Mouse (Mus musculus): Measurements from ENCODE around the gene Stub1.
A peak's percentile ranks its signal among the peaks of the same experiment; 100 is the strongest.
"Not testable (repeated sequence)": the region's sequence is repeated elsewhere in the genome, so short reads cannot be mapped to it uniquely, and the experiment has no call there.

The Stub1 gene

GRCm38 (mm10) chr17:25823452-25823851 lies 9.8 kb downstream of the Stub1 start, which contains the start of gene Wdr24:
Wdr24 (plus strand) TSS chr17:25823627.
- peak; percentile 86 for DNase-seq (ENCODE audit: low spot score)

GRCm38 (mm10) chr17:25818851-25819780 lies 14.1 kb downstream of the Stub1 start:
- DNase-seq (ENCODE audit: low spot score) = no peak

GRCm38 (mm10) chr17:25817662-25818061 lies 15.5 kb downstream of the Stub1 start:
- no peak for DNase-seq (ENCODE audit: low spot score)

GRCm38 (mm10) chr17:25813471-25813870 lies 19.7 kb downstream of the Stub1 start:
- DNase-seq (ENCODE audit: low spot score) = peak; percentile 81

GRCm38 (mm10) chr17:25810890-25811289 lies 22.3 kb downstream of the Stub1 start:
- DNase-seq (ENCODE audit: low spot score) = no peak

- DNase-seq (ENCODE audit: low spot score) = no peak
Measured at GRCm38 (mm10) chr17:25809606-25810340, 23.4 kb downstream of the Stub1 start.

- peak; percentile 88 for DNase-seq (ENCODE audit: low spot score)
Measured at GRCm38 (mm10) chr17:25808789-25809605, 24.2 kb downstream of the Stub1 start, which contains the start of gene Fbxl16. Fbxl16 (plus strand) TSS chr17:25809085.

GRCm38 (mm10) chr17:25808028-25808427 lies 25.2 kb downstream of the Stub1 start:
- no peak for DNase-seq (ENCODE audit: low spot score)

- not testable (repeated sequence) for DNase-seq (ENCODE audit: low spot score)
Measured at GRCm38 (mm10) chr17:25807452-25807851, 25.8 kb downstream of the Stub1 start.

- no peak for DNase-seq (ENCODE audit: low spot score)
Measured at GRCm38 (mm10) chr17:25806507-25806906, 26.7 kb downstream of the Stub1 start.

- peak; percentile 89 for DNase-seq (ENCODE audit: low spot score)
Measured at GRCm38 (mm10) chr17:25802825-25803517, 30.2 kb downstream of the Stub1 start.

GRCm38 (mm10) chr17:25801029-25801428 lies 32.2 kb downstream of the Stub1 start:
- DNase-seq (ENCODE audit: low spot score) = peak; percentile 83

- DNase-seq (ENCODE audit: low spot score) = peak; percentile 79
Measured at GRCm38 (mm10) chr17:25796951-25797369, 36.2 kb downstream of the Stub1 start, which contains the start of gene Metrn. Metrn (minus strand) TSS chr17:25797136.

- no peak for DNase-seq (ENCODE audit: low spot score)
Measured at GRCm38 (mm10) chr17:25796211-25796771, 36.9 kb downstream of the Stub1 start.

GRCm38 (mm10) chr17:25795609-25796092 lies 37.6 kb downstream of the Stub1 start, which contains the start of gene AC134908.4:
AC134908.4 (minus strand) TSS chr17:25795659.
- peak; percentile 82 for DNase-seq (ENCODE audit: low spot score)

- no peak for DNase-seq (ENCODE audit: low spot score)
Measured at GRCm38 (mm10) chr17:25794998-25795397, 38.2 kb downstream of the Stub1 start.

- DNase-seq (ENCODE audit: low spot score) = no peak
Measured at GRCm38 (mm10) chr17:25794197-25794596, 39.0 kb downstream of the Stub1 start.

GRCm38 (mm10) chr17:25792615-25793014 lies 40.6 kb downstream of the Stub1 start, which contains the start of gene Fam173a:
Fam173a (minus strand) TSS chr17:25792901.
- peak; percentile 73 for DNase-seq (ENCODE audit: low spot score)

GRCm38 (mm10) chr17:25791843-25792527 lies 41.2 kb downstream of the Stub1 start:
- peak; percentile 86 for DNase-seq (ENCODE audit: low spot score)

- DNase-seq (ENCODE audit: low spot score) = no peak
Measured at GRCm38 (mm10) chr17:25791320-25791842, 41.8 kb downstream of the Stub1 start.

All from layer of hippocampus, adult 11-12 months (tissue).